Mouse (Mus musculus): Measurements from ENCODE around the gene Ebi3.

The Ebi3 gene

DNA sequence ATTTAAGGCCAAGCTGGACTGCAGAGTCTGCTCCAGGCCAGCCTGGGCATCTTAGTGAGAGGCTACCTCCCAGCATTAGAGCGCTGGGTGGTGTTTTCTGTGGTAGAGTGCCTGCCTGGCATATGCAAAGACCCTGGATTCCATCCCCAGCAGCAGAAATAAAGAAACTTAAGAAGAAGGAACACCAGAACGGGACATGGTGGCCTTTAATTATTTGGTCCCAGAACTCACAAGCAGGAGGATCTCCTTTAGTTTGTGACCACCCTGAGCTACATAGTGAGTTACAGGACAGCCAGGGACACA lies 6.1 kb downstream of the Ebi3 start:
- no peak for DNase-seq (ENCODE audit: inconsistent ontology term)

DNA sequence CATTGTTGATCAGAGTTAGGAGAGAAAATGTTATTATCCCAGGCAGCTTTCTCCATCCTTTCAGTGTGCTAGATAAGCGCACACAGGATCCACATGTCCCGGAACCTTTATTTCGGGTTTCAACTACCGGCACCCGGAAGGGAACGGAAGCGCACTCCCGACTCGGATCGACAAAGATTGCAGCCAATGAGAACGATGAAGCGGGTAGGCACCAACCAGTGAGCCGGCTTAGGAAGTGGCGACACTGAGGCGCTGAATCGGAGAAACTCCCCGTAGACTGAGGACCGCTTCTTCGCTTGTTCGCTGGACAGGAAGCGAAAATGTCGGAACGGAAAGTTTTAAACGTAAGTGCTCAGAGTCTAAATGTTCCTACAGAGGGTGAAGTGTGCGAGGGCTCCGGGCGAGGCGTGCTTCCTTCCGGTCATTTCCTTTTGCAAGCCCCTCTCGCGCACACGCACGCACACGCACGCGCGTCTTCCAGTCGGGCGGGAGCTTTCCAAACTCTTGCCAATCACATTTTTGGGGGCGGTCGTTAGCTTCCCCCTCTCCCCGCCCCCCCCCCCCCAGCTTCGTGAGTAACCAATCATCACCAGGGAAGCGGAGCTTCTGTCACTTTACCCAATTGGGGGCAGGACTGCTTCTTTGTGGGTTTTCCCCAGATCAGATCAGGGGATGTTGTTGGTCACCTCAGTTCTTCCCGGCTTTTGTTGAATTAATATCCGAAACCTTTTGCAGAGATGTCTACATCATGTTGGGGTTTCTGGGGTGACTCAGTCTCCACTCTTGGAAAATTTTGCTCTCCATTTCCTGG lies 6.7 kb downstream of the Ebi3 start, which contains the start of gene Yju2:
TSS of gene Yju2 (plus strand) at position 182 of the 811 bp plus-strand sequence.
- DNase-seq (ENCODE audit: inconsistent ontology term): peak; percentile 98

DNA sequence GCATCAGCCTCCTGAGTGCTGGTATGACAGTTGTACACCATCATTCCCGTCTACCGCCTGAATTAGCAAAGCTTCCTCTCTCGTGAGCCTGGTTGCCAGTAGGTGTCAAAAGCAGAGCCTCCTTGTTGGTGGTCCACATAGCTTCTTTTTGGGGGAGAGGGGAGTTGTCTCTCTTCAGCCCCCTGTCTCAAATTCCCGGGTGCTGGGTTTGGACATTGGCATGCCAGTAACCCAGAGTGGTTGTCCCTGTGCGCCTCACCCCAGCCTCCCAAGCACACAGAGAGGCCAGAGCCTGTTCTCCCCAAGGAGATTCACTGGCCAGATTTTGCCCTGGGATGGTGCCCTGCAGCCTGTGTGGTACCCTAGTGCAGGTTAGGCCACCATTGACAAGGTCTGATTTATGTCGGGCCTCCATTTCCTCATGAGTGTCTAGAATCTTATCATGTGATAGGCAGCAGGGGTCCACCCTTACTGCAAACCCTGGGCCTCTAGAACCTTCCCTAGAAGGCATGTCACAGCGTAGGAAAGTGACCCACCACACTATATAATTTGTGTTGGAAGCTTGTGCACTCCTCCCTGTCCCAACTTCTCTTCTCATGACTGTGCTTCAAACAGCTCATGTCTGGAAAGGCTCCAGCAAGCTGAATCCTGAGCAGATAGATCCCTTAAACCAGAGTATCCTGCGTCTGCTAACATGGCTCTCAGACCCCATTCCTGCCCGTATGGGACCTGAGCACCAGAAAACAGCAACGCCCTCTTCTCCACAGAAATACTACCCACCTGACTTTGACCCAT lies 7.7 kb downstream of the Ebi3 start:
- no peak for DNase-seq (ENCODE audit: inconsistent ontology term)

DNA sequence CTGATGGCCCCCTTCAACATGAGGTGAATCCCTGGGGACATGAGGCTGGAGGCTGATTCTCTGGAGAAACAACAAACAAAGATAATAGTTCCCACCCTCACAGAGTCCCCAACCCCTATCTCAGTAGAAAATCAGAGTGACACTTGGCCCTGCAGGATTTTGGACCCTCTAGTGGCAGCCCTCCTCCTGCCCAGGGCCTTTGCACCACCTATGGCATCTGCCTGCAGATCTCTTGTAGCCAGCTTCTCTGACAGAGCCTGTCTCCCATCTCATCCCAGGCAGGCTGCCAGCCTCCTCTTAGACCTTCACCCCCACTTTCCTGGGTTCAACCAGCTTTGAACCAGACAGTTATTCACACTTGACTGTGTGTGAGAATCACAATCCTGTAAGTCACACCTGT lies 8.4 kb downstream of the Ebi3 start:
- DNase-seq (ENCODE audit: inconsistent ontology term): no peak

DNA sequence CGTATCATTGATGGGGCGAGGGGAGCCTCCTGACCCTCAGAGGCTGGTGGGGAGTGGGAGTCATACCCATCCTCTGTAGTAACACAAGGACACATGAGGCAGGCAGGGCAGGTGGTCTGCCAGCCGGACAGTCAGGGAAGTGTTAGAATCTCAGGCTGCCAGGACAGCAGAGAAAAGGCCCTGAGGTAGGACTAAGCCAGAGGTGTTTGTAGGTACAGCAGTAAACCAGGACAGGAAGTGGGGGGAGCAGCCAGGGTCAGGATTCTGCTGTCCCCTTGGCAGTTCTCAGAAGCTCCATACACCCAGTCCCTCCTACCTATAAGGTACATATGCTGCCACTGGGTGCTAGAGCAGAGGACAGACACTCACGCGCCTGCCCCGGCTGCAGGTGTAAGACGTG lies 9.2 kb downstream of the Ebi3 start:
- no peak for DNase-seq (ENCODE audit: inconsistent ontology term)

DNA sequence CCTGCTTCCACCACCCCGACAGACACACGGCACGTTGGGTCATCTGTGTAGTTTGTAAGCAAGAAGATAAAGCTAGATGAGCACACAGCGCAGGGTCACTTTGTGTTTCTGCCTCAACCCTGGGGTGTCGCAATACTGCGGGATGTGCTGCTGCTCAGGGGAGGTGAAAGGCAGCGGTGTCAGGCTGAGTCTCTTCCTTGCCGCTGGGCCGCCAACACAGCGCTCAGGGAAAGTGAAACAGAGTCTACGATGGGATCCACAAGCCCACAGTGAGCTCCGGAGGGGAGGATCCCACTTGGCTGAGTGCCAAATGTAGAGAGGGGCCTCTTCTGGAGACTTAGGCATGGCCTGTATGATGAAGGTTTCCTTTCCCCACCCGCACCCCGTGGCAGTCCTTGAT lies 10.7 kb downstream of the Ebi3 start:
- no peak for DNase-seq (ENCODE audit: inconsistent ontology term)

DNA sequence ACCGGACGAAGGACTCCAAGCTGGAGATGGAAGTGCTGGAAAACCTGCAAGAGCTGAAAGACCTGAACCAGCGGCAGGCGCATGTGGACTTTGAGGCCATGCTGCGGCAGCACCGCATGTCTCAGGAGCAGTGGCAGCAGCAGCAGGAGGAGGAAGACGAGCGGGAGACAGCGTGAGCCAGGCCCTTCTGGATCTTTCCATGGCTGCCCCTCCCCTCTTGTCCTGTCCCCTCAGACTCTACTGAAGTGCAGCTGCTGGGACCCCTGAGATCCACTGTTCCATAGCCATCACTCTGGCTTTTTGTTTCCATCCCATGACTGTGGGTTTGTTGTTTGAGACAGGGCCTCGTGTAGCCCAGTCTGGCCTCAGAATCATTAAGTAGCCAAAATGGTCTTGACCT lies 12.1 kb downstream of the Ebi3 start:
- DNase-seq (ENCODE audit: inconsistent ontology term): no peak

DNA sequence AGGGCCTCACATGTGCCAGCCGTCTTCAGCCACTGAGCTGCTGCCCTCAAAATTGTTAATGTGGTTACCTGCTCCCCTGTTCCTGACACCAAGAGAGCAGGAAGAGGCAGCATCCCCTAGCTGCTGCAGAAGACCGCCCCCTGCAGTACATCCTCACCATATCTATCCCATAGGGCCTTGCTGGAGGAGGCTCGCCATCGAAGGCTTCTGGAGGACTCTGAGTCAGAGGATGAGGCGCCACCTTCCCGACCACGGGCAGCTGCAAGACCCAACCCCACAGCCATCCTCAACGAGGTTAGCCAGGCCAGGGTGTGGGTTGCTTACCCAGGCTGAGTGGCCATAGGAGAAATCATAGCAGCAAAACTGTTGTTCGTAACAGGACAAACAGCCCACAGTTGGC lies 12.6 kb downstream of the Ebi3 start:
- DNase-seq (ENCODE audit: inconsistent ontology term): no peak

DNA sequence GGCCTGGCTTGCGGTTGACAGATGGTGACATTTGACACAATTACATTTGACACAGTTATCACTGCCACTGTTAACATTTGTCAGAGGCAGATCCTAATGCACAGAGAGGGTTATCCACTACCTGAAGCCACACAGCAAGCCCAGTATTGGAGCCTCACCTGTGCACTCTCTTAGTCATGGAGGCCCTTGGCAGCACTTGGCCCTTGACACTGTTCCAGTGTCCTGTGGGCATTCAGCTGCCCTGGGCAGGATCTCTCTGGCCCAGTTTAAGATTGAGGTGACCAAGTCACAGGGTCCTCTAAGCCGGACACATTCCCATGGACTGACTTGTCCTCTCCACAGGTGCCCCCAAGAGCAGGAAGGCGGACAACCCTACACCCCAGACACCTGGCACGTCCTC lies 14.7 kb downstream of the Ebi3 start:
- DNase-seq (ENCODE audit: inconsistent ontology term): no peak

DNA sequence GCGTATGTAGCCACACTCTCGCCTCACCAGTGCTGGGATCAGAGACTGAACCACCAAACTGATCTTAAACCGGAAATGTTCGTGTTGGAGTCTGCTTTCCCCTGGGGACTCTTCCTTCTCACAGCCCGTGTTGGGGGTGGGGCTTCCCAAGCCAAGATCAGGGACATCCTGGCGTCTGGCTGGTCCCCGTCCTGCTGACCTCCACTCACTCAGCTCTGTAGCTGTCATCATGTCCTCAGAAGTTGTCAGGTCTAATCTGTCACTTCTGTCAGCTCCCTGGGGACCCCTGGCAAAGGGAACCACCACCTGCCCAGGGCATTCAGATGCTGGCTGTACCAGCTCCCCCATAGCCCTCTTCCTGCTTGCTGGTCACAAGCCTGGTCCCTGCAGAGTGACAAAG lies 15.8 kb downstream of the Ebi3 start:
- DNase-seq (ENCODE audit: inconsistent ontology term): no peak

DNA sequence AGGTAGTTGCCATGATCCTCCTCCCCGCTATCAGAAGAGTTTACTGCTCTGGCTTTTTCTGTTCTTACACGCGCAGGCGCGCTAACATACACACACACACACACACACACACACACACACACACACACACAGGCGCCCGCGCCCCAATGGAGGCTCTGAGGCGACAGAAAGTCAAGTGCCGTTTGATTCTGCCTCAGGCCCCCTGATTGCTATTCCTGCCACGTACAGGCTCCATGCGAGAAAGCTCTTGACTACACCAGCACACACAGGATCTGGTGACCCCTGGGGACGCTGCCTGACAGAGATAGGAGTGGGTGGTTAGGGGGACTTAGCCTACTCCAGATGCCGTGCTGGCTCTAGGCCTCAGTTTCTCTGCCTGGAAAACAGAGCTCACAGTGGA lies 17.1 kb downstream of the Ebi3 start:
- DNase-seq (ENCODE audit: inconsistent ontology term): no peak

DNA sequence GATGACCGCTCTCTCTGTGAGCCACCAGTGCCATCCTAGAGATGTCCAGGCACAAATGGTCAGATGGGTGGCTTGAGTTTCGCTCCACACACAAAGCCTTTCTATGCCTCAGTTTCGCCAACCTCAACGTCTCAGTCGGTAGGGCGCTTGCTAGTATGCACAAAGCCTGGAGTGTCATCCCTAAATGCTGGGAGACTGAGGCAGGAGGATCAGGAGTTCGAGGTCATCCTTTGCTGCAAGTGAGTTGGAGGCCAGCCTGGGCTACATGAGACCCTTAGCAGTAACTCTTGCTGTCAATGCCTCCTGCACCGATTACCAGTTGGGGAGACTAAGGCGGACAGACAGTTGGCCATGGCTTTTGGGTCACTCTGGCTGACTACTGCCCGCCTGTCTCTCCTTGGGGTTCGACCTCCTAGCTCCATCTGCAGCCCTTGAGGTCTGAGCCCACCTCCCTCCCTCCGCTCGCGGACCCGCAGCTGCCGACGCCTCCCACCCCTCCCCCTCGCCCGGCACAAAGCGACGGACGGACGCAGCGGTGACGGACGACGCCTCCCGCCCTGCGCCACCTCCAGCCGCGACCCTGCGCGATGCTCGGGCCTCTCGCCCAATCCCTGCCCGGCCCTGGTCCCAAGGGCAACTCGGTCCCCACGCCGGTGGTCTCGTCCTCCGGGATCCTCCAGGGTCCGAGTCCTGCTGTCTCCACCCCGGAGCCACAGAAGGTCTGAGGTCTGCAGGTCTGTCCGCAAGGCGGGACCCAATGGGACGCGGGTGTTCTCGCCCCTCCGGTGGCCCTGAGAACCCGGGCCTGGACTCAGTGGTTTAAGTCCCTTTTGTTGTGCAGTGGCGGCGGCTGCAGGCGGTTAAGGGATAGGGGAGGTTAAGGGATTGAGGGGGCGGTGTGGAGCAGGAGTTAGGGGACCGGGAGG lies 17.8 kb downstream of the Ebi3 start, which contains the start of gene Shd:
TSS of gene Shd (plus strand) at position 502 of the 926 bp plus-strand sequence.
- peak; percentile 43 for DNase-seq (ENCODE audit: inconsistent ontology term)

DNA sequence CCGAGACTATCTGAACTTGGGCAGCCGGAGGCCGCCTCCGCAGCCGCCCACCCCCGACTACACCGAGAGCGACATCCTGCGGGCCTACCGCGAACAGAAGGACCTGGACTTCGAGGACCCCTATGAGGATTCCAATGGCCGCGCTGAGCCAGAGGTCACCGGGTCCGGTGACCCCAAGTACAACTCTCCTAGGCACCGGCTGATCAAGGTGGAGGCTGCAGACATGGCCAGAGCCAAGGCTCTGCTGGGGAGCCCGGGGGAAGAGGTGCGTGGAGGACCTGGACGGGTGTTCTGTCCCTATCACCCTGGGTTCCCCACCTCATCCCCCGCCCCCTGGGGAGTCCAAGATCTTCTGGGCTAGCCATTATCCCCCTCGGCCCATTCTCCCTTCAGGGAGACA lies 19.0 kb downstream of the Ebi3 start:
- DNase-seq (ENCODE audit: inconsistent ontology term): no peak

DNA sequence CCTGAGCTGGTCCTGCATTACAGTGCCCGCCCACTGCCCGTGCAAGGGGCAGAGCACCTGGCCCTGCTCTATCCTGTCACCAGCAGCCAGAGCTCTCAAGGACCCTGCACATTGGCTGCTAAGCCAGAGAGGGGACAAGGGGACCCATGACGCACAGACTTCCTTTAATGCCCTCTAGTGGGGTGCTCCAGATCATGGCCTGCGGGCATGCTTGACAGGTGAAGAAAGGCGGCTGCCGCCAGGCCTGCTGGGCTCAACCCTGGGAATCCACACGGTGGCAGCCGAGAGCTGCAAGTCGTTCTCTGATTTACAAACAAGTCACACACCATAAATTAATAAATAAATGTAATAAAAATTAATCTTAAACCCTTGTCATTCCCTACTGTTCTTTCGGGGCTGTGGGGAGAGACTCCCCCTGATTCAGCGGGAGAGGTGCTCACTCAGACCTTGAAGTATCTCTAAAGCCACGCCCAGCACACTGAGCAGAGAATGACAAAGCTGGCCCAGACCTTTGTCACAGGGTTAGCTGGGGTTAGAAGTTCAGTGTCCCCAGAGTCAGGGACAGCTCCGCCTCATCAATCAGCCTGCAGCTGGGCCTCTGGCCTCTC lies 23.9 kb downstream of the Ebi3 start:
- DNase-seq (ENCODE audit: inconsistent ontology term): peak; percentile 62

DNA sequence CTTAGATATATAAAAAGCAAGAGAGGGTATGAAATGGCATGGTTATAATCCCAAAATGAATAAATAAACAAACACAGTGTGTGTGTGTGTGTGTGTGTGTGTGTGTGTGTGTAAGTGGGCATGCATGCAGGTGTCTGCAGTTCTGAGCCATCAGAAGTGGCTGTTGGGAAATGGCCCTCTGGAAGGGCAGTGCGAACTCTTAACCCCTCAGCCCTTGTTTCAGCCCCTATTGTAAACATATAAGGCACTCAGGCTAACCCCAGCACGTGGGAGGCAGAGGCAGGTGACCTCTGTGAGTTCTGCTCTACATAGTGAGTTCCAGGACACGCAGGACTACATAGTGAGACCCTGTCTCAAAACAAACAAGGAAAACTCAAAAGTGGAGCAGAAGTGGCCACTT lies 24.9 kb downstream of the Ebi3 start:
- DNase-seq (ENCODE audit: inconsistent ontology term): no peak

DNA sequence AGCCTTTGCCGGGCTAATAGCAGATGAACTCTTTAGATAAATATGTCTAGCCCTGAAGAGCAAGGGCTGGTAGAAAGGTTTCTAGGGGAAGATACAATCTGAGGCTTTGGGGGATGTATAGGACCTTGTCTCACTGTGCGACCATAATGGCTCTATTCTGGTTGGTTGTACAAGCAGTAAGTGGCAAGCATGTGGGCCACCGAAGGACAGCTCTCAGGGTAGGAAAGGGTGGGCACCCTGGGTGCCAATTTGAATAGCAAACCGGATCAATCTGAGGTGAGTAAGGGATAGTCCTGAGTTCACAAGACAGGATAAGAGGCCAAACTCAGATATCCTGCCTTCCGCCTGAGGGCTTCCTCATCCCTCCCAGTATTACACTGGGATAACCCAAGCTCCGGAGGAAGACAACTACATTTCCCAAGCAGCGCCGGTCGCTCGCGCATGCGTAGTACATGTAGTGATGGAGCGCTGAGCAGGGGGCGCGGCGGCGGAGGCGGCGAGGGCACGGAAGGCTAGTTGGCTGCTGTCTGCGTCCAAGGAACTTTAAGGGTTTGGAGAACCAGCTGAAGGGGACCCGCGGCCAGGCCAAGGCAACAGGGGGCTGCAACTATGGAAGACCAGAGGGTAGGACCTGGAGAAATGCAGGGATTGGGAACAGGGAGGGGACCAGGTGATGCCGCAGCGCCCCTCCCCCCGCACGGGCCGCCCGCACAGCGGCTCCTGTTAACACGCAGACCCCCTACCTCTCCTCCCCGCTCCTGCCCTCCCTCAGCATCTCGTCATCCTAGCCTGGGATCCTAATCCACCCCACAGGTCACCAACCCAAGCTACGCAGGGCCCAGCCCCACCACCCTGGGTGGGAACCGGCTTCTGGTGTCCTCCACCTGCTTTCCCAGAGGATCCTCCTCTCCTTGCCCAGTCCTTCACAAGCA lies 33.9 kb downstream of the Ebi3 start, which contains the start of gene Fsd1:
TSS of gene Fsd1 (plus strand) at position 480 of the 932 bp plus-strand sequence.
- peak; percentile 69 for DNase-seq (ENCODE audit: inconsistent ontology term)

DNA sequence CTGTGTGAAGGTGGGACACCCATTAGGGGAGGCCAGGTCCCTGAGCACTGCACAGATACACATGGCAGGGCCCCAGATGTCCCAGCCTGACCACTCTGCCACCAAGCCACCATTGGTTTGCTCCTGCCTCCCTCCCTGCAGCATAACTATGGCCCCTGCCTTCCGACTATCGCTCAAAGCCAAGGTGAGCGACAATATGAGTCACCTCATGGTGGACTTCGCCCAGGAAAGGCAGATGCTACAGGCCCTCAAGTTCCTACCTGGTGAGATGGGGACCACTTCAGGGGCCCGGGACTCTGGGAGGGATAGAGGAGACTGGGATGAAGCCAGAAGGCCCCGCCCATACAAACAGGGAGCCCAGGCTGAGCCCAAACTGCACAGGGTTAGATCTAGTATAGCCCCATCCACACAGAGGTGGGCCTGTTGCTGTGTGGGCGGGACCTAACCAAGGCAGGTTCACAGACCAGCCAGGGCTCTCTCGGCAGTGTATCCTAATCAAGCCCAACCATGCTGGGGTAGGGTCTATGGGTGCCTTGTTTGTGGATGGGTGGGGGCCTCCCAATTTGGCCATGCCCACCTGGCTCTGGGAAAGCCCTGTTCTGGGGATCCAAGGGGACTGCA lies 37.9 kb downstream of the Ebi3 start:
- DNase-seq (ENCODE audit: inconsistent ontology term): no peak

DNA sequence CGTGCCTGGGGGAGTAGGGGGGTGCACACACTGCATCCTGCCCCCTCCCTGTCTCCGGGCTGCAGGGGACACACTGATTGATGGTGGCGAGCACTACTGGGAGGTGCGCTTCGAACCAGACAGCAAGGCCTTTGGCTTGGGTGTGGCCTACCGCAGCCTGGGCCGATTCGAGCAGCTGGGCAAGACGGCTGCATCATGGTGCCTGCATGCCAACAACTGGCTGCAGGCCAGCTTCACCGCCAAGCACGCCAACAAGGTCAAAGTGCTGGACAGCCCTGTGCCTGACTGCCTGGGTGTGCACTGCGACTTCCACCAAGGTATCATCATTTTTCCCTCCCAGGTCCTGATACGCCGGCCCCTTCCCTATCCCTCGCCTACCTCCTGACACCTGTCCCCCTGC lies 43.6 kb downstream of the Ebi3 start:
- DNase-seq (ENCODE audit: inconsistent ontology term): no peak

DNA sequence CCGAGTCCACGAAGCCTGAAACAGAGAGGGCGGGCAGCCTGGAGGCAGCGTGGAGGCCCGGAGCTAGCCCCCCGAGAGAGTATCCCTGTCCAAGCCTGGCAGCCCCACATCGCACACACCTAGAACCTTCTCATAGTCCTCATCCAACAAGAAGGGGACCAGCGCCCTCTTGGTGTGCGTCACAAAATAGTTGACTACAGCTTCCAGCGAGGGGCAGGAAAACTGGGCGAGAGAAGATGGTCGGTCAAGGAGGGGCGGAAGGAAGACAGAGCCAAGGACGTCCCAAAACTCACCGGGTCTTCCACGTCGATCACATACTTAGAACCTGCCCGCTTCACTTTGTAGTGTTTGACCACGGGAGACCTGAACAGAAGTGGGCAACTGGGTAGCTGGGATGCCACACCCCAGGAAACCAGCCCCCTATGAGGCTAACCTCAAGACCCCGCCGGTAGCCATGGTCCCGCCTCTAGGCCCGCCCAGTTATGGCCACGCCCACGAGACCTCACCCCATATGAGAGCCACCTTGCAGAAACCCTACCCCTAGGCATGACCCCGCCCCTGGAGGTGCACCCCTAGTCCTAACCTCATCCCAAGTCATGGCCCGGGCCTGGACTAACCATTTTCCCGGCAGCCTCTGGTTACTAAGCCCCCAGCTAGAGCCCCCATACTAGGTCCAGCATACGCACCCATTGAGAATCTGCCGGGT lies 47.5 kb downstream of the Ebi3 start:
- DNase-seq (ENCODE audit: inconsistent ontology term): no peak
